Mouse (Mus musculus) midbrain, embryonic 16.5 days (tissue): ENCODE data around the gene Pfdn5. TPM values are rescaled to one million over a fixed set of nuclear protein-coding genes. Genes with fewer than 3 reads are reported as not detected.

ENCODE experiments used
- ATAC-seq: fragments of 200-750 bp; cut with Nextera tagmentation; 2 replicates; pipeline ENCODE4 v1.8.0; 2017; ENCODE audit warnings: moderate TSS enrichment
- H3K27ac ChIP-seq: fragments of 300-500 bp; sonication (generic); 2 replicates; pipeline ENCODE4 v1.5.1; 2014; ENCODE audit warnings: mild to moderate bottlenecking, low read length, mixed read lengths
- H3K27me3 ChIP-seq: fragments of 300-500 bp; sonication (generic); 2 replicates; pipeline ENCODE4 v1.6.1; 2014; ENCODE audit warnings: low read depth, low read length, mixed read lengths; ENCODE audit not compliant: control insufficient read depth, insufficient read depth
- H3K36me3 ChIP-seq: fragments of 300-500 bp; sonication (generic); 2 replicates; pipeline ENCODE4 v1.6.1; 2014; ENCODE audit warnings: mild to moderate bottlenecking, low read length, moderate library complexity, mixed read lengths; ENCODE audit not compliant: control insufficient read depth, insufficient read depth
- H3K4me1 ChIP-seq: fragments of 300-500 bp; sonication (generic); 2 replicates; pipeline ENCODE4 v1.6.1; 2014; ENCODE audit warnings: mild to moderate bottlenecking, low read length, mixed read lengths; ENCODE audit not compliant: control insufficient read depth, insufficient read depth
- H3K4me2 ChIP-seq: fragments of 300-500 bp; sonication (generic); 2 replicates; pipeline ENCODE4 v1.6.1; 2014; ENCODE audit warnings: mild to moderate bottlenecking, low read length, mixed read lengths
- H3K4me3 ChIP-seq: fragments of 300-500 bp; sonication (generic); 2 replicates; pipeline ENCODE4 v1.5.1; 2014; ENCODE audit warnings: low read depth, mild to moderate bottlenecking, low read length, moderate library complexity, mixed read lengths
- H3K9ac ChIP-seq: fragments of 300-500 bp; sonication (generic); 2 replicates; pipeline ENCODE4 v1.6.1; 2014; ENCODE audit warnings: low read depth, low read length, mixed read lengths
- H3K9me3 ChIP-seq: fragments of 300-500 bp; sonication (generic); replicated peaks from 2 replicates; pipeline ENCODE4 v1.6.1; 2014; ENCODE audit warnings: mild to moderate bottlenecking, low read length, mixed read lengths; ENCODE audit not compliant: control insufficient read depth, poor library complexity, severe bottlenecking
- WGBS: fragments of 180-500 bp; shearing (Covaris S2); extraction: QIAGEN DNeasy Blood & Tissue Kit; methylation state at CpG from one replicate; pipeline ENCODE4 v1.1.7; 2014; 5-methylcytosine and 5-hydroxymethylcytosine counted together
- polyA plus RNA-seq: library from polyadenylated mRNA; unstranded; fragments of >200 nt; fragmentation: Nextera tagmentation; extraction: Ambion mirVana; gene quantifications from 2 replicates; pipeline ENCODE4 v1.2.1, GENCODE M21; 2015

Pfdn5 gene
- polyA plus RNA-seq, 1 experiment from 2014 or later: 479 TPM

- Histone ChIP-seq H3K36me3 (no peaks in the 10 kb centered on the region), H3K9me3 (no peaks in the 10 kb centered on the region), H3K9ac (no peak overlapping the region), H3K27me3 (no peaks in the 10 kb centered on the region), H3K4me3 (no peak overlapping the region), H3K4me2 (no peak overlapping the region), H3K27ac (no peak overlapping the region), H3K4me1 (peaks cover 12% of the 10 kb centered on the region)
- ATAC-seq: no peak
- WGBS: 90% methylated on average over 4 of the region's 4 CpGs
Measured at GRCm38 (mm10) chr15:102346444-102346843, 20.5 kb downstream of the Pfdn5 start.

DNA sequence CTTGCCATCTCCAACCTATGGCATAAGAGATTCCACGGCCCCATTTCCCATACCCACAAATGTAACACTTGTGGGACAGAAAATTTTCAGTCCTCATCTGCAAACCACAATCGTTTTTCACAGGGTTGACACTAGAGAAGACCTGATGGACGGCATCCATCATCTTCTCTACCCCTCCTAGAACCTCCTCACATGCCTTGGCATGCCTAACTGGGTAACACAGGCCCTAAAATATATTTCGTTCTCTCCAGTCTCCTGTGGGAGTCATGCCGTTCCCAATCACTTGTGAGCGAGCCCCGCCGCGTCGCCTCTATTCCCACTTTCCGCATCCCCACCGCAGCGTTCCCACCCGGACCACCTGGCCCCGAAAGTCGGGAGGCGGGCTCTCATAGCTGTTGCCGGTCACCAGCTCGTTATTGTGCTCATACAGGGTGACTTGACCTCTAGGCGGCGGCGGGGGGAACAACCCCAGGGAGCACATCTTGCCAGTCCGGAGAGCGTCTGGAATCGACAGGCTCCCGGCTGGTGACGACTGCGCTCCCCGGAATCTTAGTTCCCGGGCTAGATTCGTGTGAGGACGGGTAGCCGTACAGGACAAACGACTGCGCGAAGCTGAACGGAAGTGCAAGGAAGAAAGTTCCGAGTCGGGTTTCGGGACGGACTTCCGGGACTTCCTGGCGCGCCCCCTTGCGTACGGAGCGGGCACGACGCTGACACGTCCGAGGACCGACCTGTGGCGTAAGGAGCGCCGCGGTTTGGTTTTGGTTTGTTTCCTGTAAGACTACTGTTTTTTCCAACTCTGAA, 24.4 kb downstream of the Pfdn5 start, which contains the start of gene Aaas:
TSS of gene Aaas (minus strand) at position 634 of the 804 bp plus-strand sequence.
- H3K4me1 ChIP-seq: peaks cover 18% of the 10 kb centered on the region
- no peaks in the 10 kb centered on the region for H3K36me3 ChIP-seq
- H3K9me3 ChIP-seq: no peaks in the 10 kb centered on the region
- peak; percentile 89 for ATAC-seq
- H3K27me3 ChIP-seq: no peaks in the 10 kb centered on the region
- H3K4me3 ChIP-seq: peak within 1 kb of the TSS; percentile 67
- peak within 1 kb of the TSS; percentile 74 for H3K9ac ChIP-seq
- WGBS: under 1% methylated on average over 56 of the region's 56 CpGs
- H3K27ac ChIP-seq: peak within 1 kb of the TSS; percentile 40; the same call in 1 of the 2 replicates
- H3K4me2 ChIP-seq: peak within 1 kb of the TSS; percentile 88

- Histone ChIP-seq H3K9ac (peak overlapping the region; percentile 52; the same call in 1 of the 2 replicates), H3K27ac (no peak overlapping the region), H3K4me3 (peak overlapping the region; percentile 67), H3K36me3 (no peaks in the 10 kb centered on the region), H3K27me3 (no peaks in the 10 kb centered on the region; the same call in 1 of the 2 replicates), H3K4me2 (peak overlapping the region; percentile 61), H3K4me1 (peaks cover 24% of the 10 kb centered on the region), H3K9me3 (no peaks in the 10 kb centered on the region)
- ATAC-seq: peak; percentile 49
- 9% methylated on average over 11 of the region's 11 CpGs for WGBS
Measured at GRCm38 (mm10) chr15:102350942-102351291, 25.0 kb downstream of the Pfdn5 start.

GRCm38 (mm10) chr15:102352177-102352576, 26.3 kb downstream of the Pfdn5 start:
- no peak overlapping the region for H3K9ac ChIP-seq
- H3K27ac ChIP-seq: no peak overlapping the region
- peaks cover 7% of the 10 kb centered on the region for H3K27me3 ChIP-seq
- no peaks in the 10 kb centered on the region for H3K9me3 ChIP-seq
- no peak overlapping the region for H3K4me3 ChIP-seq
- H3K4me1 ChIP-seq: peaks cover 26% of the 10 kb centered on the region
- no peak overlapping the region for H3K4me2 ChIP-seq
- no peak for ATAC-seq
- WGBS: 51% methylated on average over 2 of the region's 2 CpGs
- no peaks in the 10 kb centered on the region for H3K36me3 ChIP-seq

DNA sequence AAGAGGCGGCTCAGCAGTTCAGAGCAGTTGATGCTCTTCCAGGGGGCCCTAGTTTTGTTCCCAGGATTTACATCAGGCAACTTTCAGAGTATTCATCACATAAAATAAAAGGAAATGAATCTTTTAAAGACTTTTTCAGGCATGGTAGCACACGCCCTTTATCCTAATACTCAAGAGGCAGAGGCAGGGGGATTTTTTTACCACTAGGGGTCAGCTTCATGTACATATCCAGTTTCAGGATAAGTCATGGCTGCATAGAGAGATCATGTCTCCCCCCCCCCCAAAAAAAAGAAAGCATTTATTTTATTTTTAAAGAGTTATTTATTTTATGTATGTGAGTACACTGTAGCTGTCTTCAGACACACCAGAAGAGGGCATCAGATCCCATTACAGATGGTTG, 28.1 kb downstream of the Pfdn5 start:
- no peak overlapping the region for H3K4me2 ChIP-seq
- no peak overlapping the region for H3K9ac ChIP-seq
- H3K36me3 ChIP-seq: no peaks in the 10 kb centered on the region
- no peak overlapping the region for H3K27ac ChIP-seq
- no peak overlapping the region for H3K4me3 ChIP-seq
- ATAC-seq: no peak
- peaks cover 25% of the 10 kb centered on the region for H3K27me3 ChIP-seq
- no peaks in the 10 kb centered on the region for H3K9me3 ChIP-seq
- 82% methylated on average over 2 of the region's 2 CpGs for WGBS
- peaks cover 33% of the 10 kb centered on the region for H3K4me1 ChIP-seq

DNA sequence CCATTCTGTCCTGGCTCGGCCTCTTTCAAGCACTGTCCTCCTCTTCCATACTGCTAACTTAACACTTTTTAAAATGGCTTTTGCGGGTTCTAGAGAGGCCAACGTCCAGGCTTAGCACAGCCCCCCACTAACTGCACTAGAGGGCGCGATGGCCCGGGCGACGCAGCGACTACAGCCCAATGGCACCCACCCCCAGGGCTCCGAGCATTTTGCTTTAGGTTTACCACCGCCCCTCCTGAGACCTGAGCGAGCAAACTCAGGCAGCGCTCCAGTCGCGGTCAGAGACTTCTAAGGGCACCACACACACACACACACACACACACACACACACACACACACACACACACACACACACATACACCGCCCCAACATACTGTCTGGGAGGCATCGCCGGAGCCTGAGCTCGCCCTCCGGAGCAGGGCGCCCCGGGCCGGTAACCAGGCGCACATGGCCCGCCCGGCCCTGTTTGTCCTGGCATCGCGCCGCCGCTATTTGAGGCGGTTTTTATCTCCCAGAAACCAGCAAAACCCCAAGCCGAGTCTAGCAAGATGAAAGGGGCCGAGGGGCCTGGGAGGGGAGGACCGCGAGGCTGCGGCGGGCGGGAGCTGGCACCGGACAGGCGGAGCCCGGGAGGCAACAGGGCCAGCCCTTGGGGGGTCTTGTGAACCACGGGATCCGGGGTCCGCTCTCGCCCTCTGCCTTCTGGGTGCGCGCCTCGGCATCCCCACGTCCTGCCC, 29.4 kb downstream of the Pfdn5 start:
- peaks cover 26% of the 10 kb centered on the region for H3K4me1 ChIP-seq
- H3K4me2 ChIP-seq: peak overlapping the region; percentile 99
- 0% methylated on average over 47 of the region's 49 CpGs for WGBS
- peak overlapping the region; percentile 68 for H3K9ac ChIP-seq
- H3K27ac ChIP-seq: peak overlapping the region; percentile 44
- peaks cover 34% of the 10 kb centered on the region for H3K27me3 ChIP-seq
- H3K9me3 ChIP-seq: no peaks in the 10 kb centered on the region
- no peaks in the 10 kb centered on the region for H3K36me3 ChIP-seq
- ATAC-seq: peak; percentile 52
- H3K4me3 ChIP-seq: peak overlapping the region; percentile 51

DNA sequence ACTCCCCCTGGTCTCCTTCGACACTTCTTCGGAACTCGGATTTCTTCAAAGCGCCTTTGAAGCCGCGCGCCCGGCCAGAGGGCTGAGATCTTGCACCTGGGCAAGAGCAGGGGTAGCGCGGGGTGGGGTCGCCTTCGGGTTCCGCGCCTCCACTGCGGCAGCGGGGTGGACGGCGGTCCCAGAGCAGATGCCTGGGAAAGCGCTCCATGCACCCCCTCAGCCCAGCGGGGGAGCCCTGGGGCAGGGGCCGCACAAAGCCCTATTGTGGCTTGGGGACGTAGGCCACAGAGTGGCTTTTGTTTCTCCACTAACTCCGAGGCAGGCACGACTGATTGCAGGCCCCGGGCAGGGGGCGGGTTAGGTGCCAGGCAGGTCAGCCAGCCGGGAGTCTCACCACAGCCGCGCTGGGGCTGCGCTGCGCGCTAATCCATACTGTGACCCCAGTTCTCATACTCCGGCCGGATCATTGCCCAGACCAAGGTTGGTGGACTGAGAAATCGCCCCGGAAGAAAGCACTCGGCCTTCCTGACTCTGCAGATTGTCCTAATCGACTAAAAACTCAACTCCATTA, 30.0 kb downstream of the Pfdn5 start:
- no peaks in the 10 kb centered on the region for H3K9me3 ChIP-seq
- H3K9ac ChIP-seq: peak overlapping the region; percentile 68
- H3K27ac ChIP-seq: peak overlapping the region; percentile 44
- peak; percentile 39 for ATAC-seq
- peaks cover 25% of the 10 kb centered on the region for H3K4me1 ChIP-seq
- H3K27me3 ChIP-seq: peaks cover 35% of the 10 kb centered on the region
- H3K36me3 ChIP-seq: no peaks in the 10 kb centered on the region
- peak overlapping the region; percentile 51 for H3K4me3 ChIP-seq
- 1% methylated on average over 38 of the region's 38 CpGs for WGBS
- H3K4me2 ChIP-seq: peak overlapping the region; percentile 99

DNA sequence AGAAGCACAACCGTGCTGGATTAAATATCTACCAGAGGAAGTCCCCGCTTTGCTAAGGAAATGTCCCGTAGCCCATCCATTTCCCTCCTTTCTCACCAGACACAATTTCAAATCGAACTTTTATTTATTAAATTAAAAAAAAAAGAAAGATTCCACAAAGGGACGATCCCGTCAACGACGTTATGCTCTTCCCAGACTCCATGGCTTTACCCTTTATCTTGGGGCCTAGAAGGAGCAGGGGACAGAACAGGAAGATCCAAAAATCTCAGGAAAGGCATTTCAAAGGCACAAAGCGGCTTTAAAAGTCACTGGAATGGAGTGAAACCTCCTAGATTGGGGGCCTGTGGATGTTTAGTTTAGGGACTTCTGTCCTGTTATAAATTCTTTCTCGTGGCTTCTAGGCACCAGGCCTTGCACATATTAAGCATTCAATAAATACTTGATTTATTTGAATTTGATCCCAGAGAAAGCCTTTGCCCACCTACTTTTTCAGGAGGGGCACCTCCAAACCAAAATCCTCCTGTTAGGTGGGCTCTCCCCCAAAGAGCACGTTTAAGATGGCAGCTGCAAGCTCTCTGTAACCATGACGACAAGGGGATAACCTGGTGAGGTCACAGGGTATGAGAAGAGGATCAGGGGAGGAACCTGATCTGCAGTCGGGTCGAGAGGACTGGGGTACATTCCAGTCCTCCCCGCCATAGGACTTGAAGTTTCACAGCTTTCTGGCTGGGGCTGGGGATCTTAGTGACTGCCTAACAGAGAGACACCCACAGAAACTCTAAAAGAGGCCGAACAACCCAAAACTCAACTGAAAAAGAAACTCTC, 30.8 kb downstream of the Pfdn5 start:
- Histone ChIP-seq H3K4me3 (no peak overlapping the region), H3K9ac (no peak overlapping the region), H3K4me2 (0 out of 2 replicates have a peak overlapping the region, but pooled peaks have one; percentile 99), H3K4me1 (peaks cover 22% of the 10 kb centered on the region), H3K36me3 (no peaks in the 10 kb centered on the region), H3K27me3 (peaks cover 35% of the 10 kb centered on the region), H3K9me3 (no peaks in the 10 kb centered on the region), H3K27ac (no peak overlapping the region)
- 27% methylated on average over 16 of the region's 16 CpGs for WGBS
- no peak for ATAC-seq
